Mouse (Mus musculus) adrenal gland, postnatal 0 days (tissue): Measurements from ENCODE around the gene Slc35b1. TPM values are rescaled to one million over a fixed set of nuclear protein-coding genes. Genes with fewer than 3 reads are reported as not detected.

ENCODE experiments used
- polyA plus RNA-seq: library from polyadenylated mRNA; unstranded; fragments of >200 nt; fragmentation: Nextera tagmentation; extraction: Ambion mirVana; gene quantifications from 2 replicates; pipeline ENCODE4 v1.2.1, GENCODE M21; 2015

Gene Slc35b1
- polyA plus RNA-seq: 73.1 and 96.0 TPM in 2 replicates

GRCm38 (mm10) chr11:95384319-95384972 lies at the start of gene Slc35b1:
Gene Slc35b1 (plus strand): TSS chr11:95384692.

GRCm38 (mm10) chr11:95336568-95337128 lies 47.8 kb upstream of the Slc35b1 start, which contains the start of gene Fam117a:
Gene Fam117a (plus strand): TSS chr11:95337018.

DNA sequence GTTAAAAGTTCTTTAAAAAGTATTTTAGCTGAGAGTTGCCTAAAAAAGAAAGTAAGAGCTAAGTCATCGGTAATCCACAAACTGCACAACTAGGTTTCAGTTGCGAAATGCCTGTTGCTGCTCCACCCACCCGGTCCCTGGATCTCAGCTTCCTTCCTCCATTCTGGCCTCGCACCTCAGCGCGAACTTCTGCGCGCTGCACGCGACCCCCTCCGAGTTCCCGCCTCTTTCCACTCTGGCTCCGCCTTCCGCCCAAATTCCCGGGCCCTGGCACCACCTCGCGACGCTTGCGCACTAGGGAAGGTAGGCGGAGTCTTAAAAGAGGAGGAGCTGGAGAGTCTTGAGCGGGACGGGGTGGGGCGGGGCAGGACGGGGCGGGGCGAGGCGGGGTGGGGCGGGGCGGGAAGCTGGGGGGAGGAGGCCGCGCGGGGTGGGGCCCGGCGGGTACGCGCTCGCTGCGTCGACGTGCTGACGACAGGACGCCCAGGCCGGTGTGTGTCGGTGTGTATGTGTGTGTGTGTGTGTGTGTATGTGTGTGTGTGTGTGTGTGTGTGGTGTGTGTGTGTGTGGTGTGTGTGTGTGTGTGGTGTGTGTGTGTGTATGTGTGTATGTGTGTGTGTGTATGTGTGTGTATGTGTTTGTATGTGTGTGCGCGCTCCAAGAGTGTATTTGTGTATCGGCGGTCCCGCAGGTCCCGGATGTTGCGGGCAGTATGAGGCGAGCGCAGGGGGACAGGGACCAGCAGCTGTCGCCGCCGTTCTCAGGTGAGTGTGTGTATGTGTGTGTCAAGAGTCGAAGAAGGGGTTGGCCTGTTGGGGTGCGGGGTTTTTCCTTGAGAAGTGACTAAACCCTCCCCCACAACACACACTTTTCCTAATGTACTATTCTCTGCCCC lies 29.4 kb downstream of the Slc35b1 start, which contains the start of gene Spop:
Gene Spop (plus strand): TSS at position 440 of the 895 bp plus-strand sequence.

Other genes starting within 250 kb of the Slc35b1 start
- gene Dlx4, start 238.4 kb upstream of the Slc35b1 start, polyA plus RNA-seq: 0.44 and 0.66 TPM in 2 replicates
- 0.16 TPM in 1 of 2 replicates, not detected in the other for gene Tac4, start 123.2 kb upstream of the Slc35b1 start, polyA plus RNA-seq
- 33.6 and 43.4 TPM in 2 replicates for gene Kat7, start 74.4 kb upstream of the Slc35b1 start, polyA plus RNA-seq
- gene Fam117a, start 47.7 kb upstream of the Slc35b1 start, polyA plus RNA-seq: 8.1 and 8.6 TPM in 2 replicates
- 125 and 178 TPM in 2 replicates for gene Spop, start 29.4 kb downstream of the Slc35b1 start, polyA plus RNA-seq
- gene Nxph3, start 129.9 kb downstream of the Slc35b1 start, polyA plus RNA-seq: 0.62 and 0.85 TPM in 2 replicates
- 13.9 and 41.1 TPM in 2 replicates for gene Ngfr, start 203.0 kb downstream of the Slc35b1 start, polyA plus RNA-seq